Mouse (Mus musculus) neural tube, embryonic 14.5 days (tissue): ENCODE data around the gene Olfr619. TPM values are rescaled to one million over a fixed set of nuclear protein-coding genes. Genes with fewer than 3 reads are reported as not detected.

ENCODE experiments used
- ATAC-seq: fragments of 200-750 bp; cut with Nextera tagmentation; 2 replicates; pipeline ENCODE4 v1.8.0; 2017; ENCODE audit warnings: low read depth, mild to moderate bottlenecking, moderate TSS enrichment, moderate library complexity
- H3K27ac ChIP-seq: fragments of 300-500 bp; sonication (generic); 2 replicates; pipeline ENCODE4 v1.5.1; 2014; ENCODE audit warnings: low read depth, mild to moderate bottlenecking, control low read depth, low read length, moderate library complexity, mixed read lengths
- H3K27me3 ChIP-seq: fragments of 300-500 bp; sonication (generic); 2 replicates; pipeline ENCODE4 v1.6.1; 2014; ENCODE audit warnings: low read length; ENCODE audit not compliant: control insufficient read depth, insufficient read depth
- H3K36me3 ChIP-seq: fragments of 300-500 bp; sonication (generic); 2 replicates; pipeline ENCODE4 v1.6.1; 2014; ENCODE audit warnings: low read length, mixed read lengths; ENCODE audit not compliant: control insufficient read depth, insufficient read depth
- H3K4me1 ChIP-seq: fragments of 300-500 bp; sonication (generic); 2 replicates; pipeline ENCODE4 v1.6.1; 2014; ENCODE audit warnings: low read length; ENCODE audit not compliant: control insufficient read depth, insufficient read depth
- H3K4me2 ChIP-seq: fragments of 300-500 bp; sonication (generic); 2 replicates; pipeline ENCODE4 v1.6.1; 2014; ENCODE audit warnings: mild to moderate bottlenecking, low read depth, low read length, control low read depth
- H3K4me3 ChIP-seq: fragments of 300-500 bp; sonication (generic); 2 replicates; pipeline ENCODE4 v1.5.1; 2014; ENCODE audit warnings: low read depth, low read length, control low read depth, mixed read lengths
- H3K9ac ChIP-seq: fragments of 300-500 bp; sonication (generic); replicated peaks from 2 replicates; pipeline ENCODE4 v1.6.1; 2014; ENCODE audit warnings: low read depth, mild to moderate bottlenecking, control low read depth, low read length, mixed read lengths
- H3K9me3 ChIP-seq: fragments of 300-500 bp; sonication (generic); 2 replicates; pipeline ENCODE4 v1.6.1; 2016; ENCODE audit warnings: low read length; ENCODE audit not compliant: control insufficient read depth
- WGBS: fragments of 180-500 bp; shearing (Covaris S2); extraction: QIAGEN DNeasy Blood & Tissue Kit; methylation state at CpG from one replicate; pipeline ENCODE4 v1.1.7; 2014; 5-methylcytosine and 5-hydroxymethylcytosine counted together
- microRNA-seq: library from miRNA; unstranded; fragments of <30 nt; microRNA quantifications from one replicate; pipeline ENCODE4, GENCODE M21; 2016
- polyA plus RNA-seq: library from polyadenylated mRNA; unstranded; fragments of >200 nt; fragmentation: Nextera tagmentation; extraction: Ambion mirVana; gene quantifications from 2 replicates; pipeline ENCODE4 v1.2.1, GENCODE M21; 2014

Olfr619 gene
- polyA plus RNA-seq, 1 experiment from 2014 or later: not detected

DNA sequence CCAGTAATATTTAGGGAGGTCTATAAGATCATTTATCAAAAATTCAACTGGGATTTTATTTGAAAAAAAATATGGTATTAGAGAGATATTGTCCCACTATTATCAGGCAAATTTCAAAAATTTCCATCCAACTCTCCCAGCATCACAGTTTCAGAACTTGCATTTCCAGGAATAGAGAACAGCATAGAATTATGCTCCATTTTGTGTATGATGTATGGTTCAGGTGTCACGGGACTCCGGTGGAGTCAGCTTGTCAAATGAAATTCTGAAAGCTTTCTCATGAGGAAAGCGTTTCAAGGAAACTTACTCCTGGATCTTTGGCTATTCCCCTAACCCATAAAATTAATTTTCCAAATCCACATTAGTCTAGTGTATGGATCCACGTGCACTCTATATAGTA lies 43.7 kb downstream of the Olfr619 start:
- Histone ChIP-seq H3K9me3 (no peaks in the 10 kb centered on the region), H3K4me1 (no peaks in the 10 kb centered on the region), H3K27ac (no peak overlapping the region), H3K36me3 (no peaks in the 10 kb centered on the region), H3K9ac (no peak overlapping the region), H3K4me2 (no peak overlapping the region), H3K27me3 (no peaks in the 10 kb centered on the region), H3K4me3 (no peak overlapping the region)
- ATAC-seq: no peak
- 90% methylated on average over 4 of the region's 4 CpGs for WGBS

Small RNAs within 50 kb of the gene (microRNA-seq; reads per million reads assigned to microRNA genes)
- gene Gm26506: not detected

Other genes with a start within 250 kb of the Olfr619 start
- gene Olfr601, start 237.9 kb upstream of the Olfr619 start, polyA plus RNA-seq: not detected in 2 replicates
- not detected in 2 replicates for gene Olfr603, start 214.4 kb upstream of the Olfr619 start, polyA plus RNA-seq
- gene Usp17lc, start 185.5 kb upstream of the Olfr619 start, polyA plus RNA-seq: not detected in 2 replicates
- not detected in 2 replicates for gene Olfr605, start 155.1 kb upstream of the Olfr619 start, polyA plus RNA-seq
- not detected in 2 replicates for gene Olfr606, start 151.5 kb upstream of the Olfr619 start, polyA plus RNA-seq
- not detected in 2 replicates for gene Olfr607, start 136.4 kb upstream of the Olfr619 start, polyA plus RNA-seq
- gene Olfr608, start 130.7 kb upstream of the Olfr619 start, polyA plus RNA-seq: not detected in 2 replicates
- gene Olfr609, start 102.5 kb upstream of the Olfr619 start, polyA plus RNA-seq: not detected in 2 replicates
- gene Olfr610, start 88.5 kb upstream of the Olfr619 start, polyA plus RNA-seq: not detected in 2 replicates
- gene Olfr611, start 79.7 kb upstream of the Olfr619 start, polyA plus RNA-seq: not detected in 2 replicates
- gene Olfr612, start 57.9 kb upstream of the Olfr619 start, polyA plus RNA-seq: not detected in 2 replicates
- not detected in 2 replicates for gene Olfr613, start 52.5 kb upstream of the Olfr619 start, polyA plus RNA-seq
- gene Olfr615, start 44.5 kb upstream of the Olfr619 start, polyA plus RNA-seq: not detected in 2 replicates
- gene Olfr616, start 31.4 kb upstream of the Olfr619 start, polyA plus RNA-seq: not detected in 2 replicates
- not detected in 2 replicates for gene Olfr617, start 27.5 kb upstream of the Olfr619 start, polyA plus RNA-seq
- not detected in 2 replicates for gene Olfr618, start 10.5 kb upstream of the Olfr619 start, polyA plus RNA-seq
- gene Olfr620, start 12.0 kb downstream of the Olfr619 start, polyA plus RNA-seq: not detected in 2 replicates
- not detected in 2 replicates for gene Olfr622, start 42.1 kb downstream of the Olfr619 start, polyA plus RNA-seq
- gene Olfr623, start 63.1 kb downstream of the Olfr619 start, polyA plus RNA-seq: not detected in 2 replicates
- gene Olfr624, start 70.6 kb downstream of the Olfr619 start, polyA plus RNA-seq: not detected in 2 replicates
- not detected in 2 replicates for gene Olfr625-ps1, start 82.1 kb downstream of the Olfr619 start, polyA plus RNA-seq
- not detected in 2 replicates for gene Olfr243, start 114.1 kb downstream of the Olfr619 start, polyA plus RNA-seq
- gene Olfr628, start 129.8 kb downstream of the Olfr619 start, polyA plus RNA-seq: not detected in 2 replicates
- gene Olfr629, start 144.4 kb downstream of the Olfr619 start, polyA plus RNA-seq: not detected in 2 replicates
- not detected in 2 replicates for gene Olfr630, start 156.8 kb downstream of the Olfr619 start, polyA plus RNA-seq
- not detected in 2 replicates for gene Olfr69, start 171.0 kb downstream of the Olfr619 start, polyA plus RNA-seq
- not detected in 2 replicates for gene Olfr68, start 179.1 kb downstream of the Olfr619 start, polyA plus RNA-seq
- gene Olfr67, start 191.2 kb downstream of the Olfr619 start, polyA plus RNA-seq: not detected in 2 replicates
- 1,217 and 1,461 TPM in 2 replicates for gene Hbb-bt, start 213.4 kb downstream of the Olfr619 start, polyA plus RNA-seq
- 2,922 and 4,105 TPM in 2 replicates for gene Hbb-bs, start 227.5 kb downstream of the Olfr619 start, polyA plus RNA-seq
- gene Hbb-bh2, start 239.9 kb downstream of the Olfr619 start, polyA plus RNA-seq: not detected in 2 replicates
- gene Hbb-bh1, start 242.6 kb downstream of the Olfr619 start, polyA plus RNA-seq: 1.5 and 5.1 TPM in 2 replicates